Mouse (Mus musculus): ENCODE data around the gene Abca16. TPM values are rescaled to one million over a fixed set of nuclear protein-coding genes. Genes with fewer than 3 reads are reported as not detected.
A peak's percentile ranks its signal among the peaks of the same experiment; 100 is the strongest.

Abca16 gene
- not detected in 2 replicates for polyA plus RNA-seq (2012; rRNA removed)
- polyA plus RNA-seq (2014; fragmentation: Nextera tagmentation; extraction: Ambion mirVana), result not detected in 2 replicates

DNA sequence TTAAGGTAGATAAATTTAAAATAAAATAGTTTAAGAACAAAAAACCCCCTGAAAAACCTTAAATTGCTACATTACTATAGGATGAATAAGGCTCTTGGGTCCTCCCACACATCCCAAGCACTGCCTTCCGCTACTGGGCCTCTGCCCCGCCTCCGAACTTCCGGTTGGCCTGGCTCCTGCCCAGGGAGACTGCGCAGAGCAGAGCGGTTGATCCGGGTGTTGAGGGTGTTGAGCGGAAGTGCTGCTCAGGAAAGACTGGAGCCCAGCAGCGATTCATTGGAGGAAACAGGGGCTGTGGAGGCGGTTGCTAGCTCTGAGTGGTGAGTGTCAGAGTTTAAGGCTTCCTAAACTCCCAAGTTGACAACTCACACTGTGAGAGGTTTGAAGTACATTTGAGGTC is at the start of gene Abca16:
Gene Abca16, plus strand, starts transcription at position 201 of the 400 bp plus-strand sequence.
- 66% methylated on average over 10 of the region's 10 CpGs for WGBS (ENCODE audit: insufficient replicate concordance)
- TF ChIP-seq EP300 (IDR thresholded peaks at IDR 0.05; ENCODE audit: low read depth) (no peak), CTCF (IDR thresholded peaks at IDR 0.05; ENCODE audit: low read depth) (no peak)

GRCm38 (mm10) chr7:120361159-120361558 is 48.3 kb upstream of the Abca16 start:
- DNase-seq (ENCODE audit: low read depth in 3 of 3, low spot score in 3 of 3) (no peak), ATAC-seq (ENCODE audit: insufficient read depth) (no peak)
- H3K27me3 ChIP-seq (ENCODE audit: control insufficient read depth, insufficient read depth, low read length), result no peaks in the 10 kb centered on the region
- no peak for TF ChIP-seq EP300 (IDR thresholded peaks at IDR 0.05; ENCODE audit: low read depth)
- TF ChIP-seq CTCF (IDR thresholded peaks at IDR 0.05; ENCODE audit: low read depth), result peak; percentile 32
- H3K4me2 ChIP-seq (ENCODE audit: low read depth), result no peak overlapping the region
- no peaks in the 10 kb centered on the region for H3K4me1 ChIP-seq (replicated peaks; ENCODE audit: control insufficient read depth in 2 of 2, insufficient read depth in 2 of 2, low read length in 1 of 2)
- WGBS (ENCODE audit: insufficient replicate concordance), result 33% methylated on average over 13 of the region's 13 CpGs
- H3K36me3 ChIP-seq (replicated peaks; ENCODE audit: control insufficient read depth, insufficient read depth, low read depth), result no peaks in the 10 kb centered on the region
- H3K4me3 ChIP-seq (ENCODE audit: insufficient read depth in 1 of 2, low read depth in 2 of 2, low read length in 2 of 2), result no peak overlapping the region
- no peaks in the 10 kb centered on the region for H3K9me3 ChIP-seq (ENCODE audit: control insufficient read depth, low read length)
- H3K27ac ChIP-seq, result no peak overlapping the region
- H3K9ac ChIP-seq (replicated peaks), result no peak overlapping the region

More for the DNA sequence above, at the start of gene Abca16:
- ATAC-seq (ENCODE audit: insufficient read depth), result no peak
- H3K9me3 ChIP-seq (ENCODE audit: control insufficient read depth, low read length), result no peaks in the 10 kb centered on the region
- no peak within 1 kb of the TSS for H3K27ac ChIP-seq
- no peaks in the 10 kb centered on the region for H3K27me3 ChIP-seq (ENCODE audit: control insufficient read depth, insufficient read depth, low read length)
- H3K9ac ChIP-seq (replicated peaks), result no peak within 1 kb of the TSS
- no peaks in the 10 kb centered on the region for H3K36me3 ChIP-seq (replicated peaks; ENCODE audit: control insufficient read depth, insufficient read depth, low read depth)
- no peak within 1 kb of the TSS for H3K4me2 ChIP-seq (ENCODE audit: low read depth)
- DNase-seq (ENCODE audit: low read depth in 3 of 3, low spot score in 3 of 3), result no peak
- no peak within 1 kb of the TSS for H3K4me3 ChIP-seq (ENCODE audit: insufficient read depth in 1 of 2, low read depth in 2 of 2, low read length in 2 of 2)
- no peaks in the 10 kb centered on the region for H3K4me1 ChIP-seq (replicated peaks; ENCODE audit: control insufficient read depth in 2 of 2, insufficient read depth in 2 of 2, low read length in 1 of 2)

GRCm38 (mm10) chr7:120412391-120412790 is 2.9 kb downstream of the Abca16 start:
- Histone ChIP-seq H3K4me2 (ENCODE audit: low read depth) (no peak overlapping the region), H3K4me1 (replicated peaks; ENCODE audit: control insufficient read depth in 2 of 2, insufficient read depth in 2 of 2, low read length in 1 of 2) (no peaks in the 10 kb centered on the region), H3K27ac (no peak overlapping the region), H3K9ac (replicated peaks) (no peak overlapping the region), H3K27me3 (ENCODE audit: control insufficient read depth, insufficient read depth, low read length) (no peaks in the 10 kb centered on the region), H3K9me3 (ENCODE audit: control insufficient read depth, low read length) (no peaks in the 10 kb centered on the region), H3K4me3 (ENCODE audit: insufficient read depth in 1 of 2, low read depth in 2 of 2, low read length in 2 of 2) (no peak overlapping the region), H3K36me3 (replicated peaks; ENCODE audit: control insufficient read depth, insufficient read depth, low read depth) (no peaks in the 10 kb centered on the region)
- DNase-seq (ENCODE audit: low read depth in 3 of 3, low spot score in 3 of 3) (no peak), ATAC-seq (ENCODE audit: insufficient read depth) (no peak)
- TF ChIP-seq EP300 (IDR thresholded peaks at IDR 0.05; ENCODE audit: low read depth), result no peak
- TF ChIP-seq CTCF (IDR thresholded peaks at IDR 0.05; ENCODE audit: low read depth), result no peak
- 48% methylated on average over 1 of the region's 1 CpGs for WGBS (ENCODE audit: insufficient replicate concordance)

- DNase-seq (ENCODE audit: low read depth in 3 of 3, low spot score in 3 of 3) (no peak), ATAC-seq (ENCODE audit: insufficient read depth) (no peak)
- no peaks in the 10 kb centered on the region for H3K36me3 ChIP-seq (replicated peaks; ENCODE audit: control insufficient read depth, insufficient read depth, low read depth)
- no peaks in the 10 kb centered on the region for H3K9me3 ChIP-seq (ENCODE audit: control insufficient read depth, low read length)
- no peak overlapping the region for H3K9ac ChIP-seq (replicated peaks)
- H3K4me3 ChIP-seq (ENCODE audit: insufficient read depth in 1 of 2, low read depth in 2 of 2, low read length in 2 of 2), result no peak overlapping the region
- H3K4me2 ChIP-seq (ENCODE audit: low read depth), result no peak overlapping the region
- no peaks in the 10 kb centered on the region for H3K27me3 ChIP-seq (ENCODE audit: control insufficient read depth, insufficient read depth, low read length)
- H3K4me1 ChIP-seq (replicated peaks; ENCODE audit: control insufficient read depth in 2 of 2, insufficient read depth in 2 of 2, low read length in 1 of 2), result peaks cover 0 to 3% of the 10 kb centered on the region in 2 experiments; a peak in 1 of 4 replicates
- 20% methylated on average over 3 of the region's 3 CpGs for WGBS (ENCODE audit: insufficient replicate concordance)
- TF ChIP-seq CTCF (IDR thresholded peaks at IDR 0.05; ENCODE audit: low read depth), result no peak
- no peak for TF ChIP-seq EP300 (IDR thresholded peaks at IDR 0.05; ENCODE audit: low read depth)
- H3K27ac ChIP-seq, result no peak overlapping the region
Observed at GRCm38 (mm10) chr7:120426625-120427024, 17.2 kb downstream of the Abca16 start.

GRCm38 (mm10) chr7:120431464-120431863 is 22.0 kb downstream of the Abca16 start:
- Histone ChIP-seq H3K4me1 (replicated peaks; ENCODE audit: control insufficient read depth in 2 of 2, insufficient read depth in 2 of 2, low read length in 1 of 2) (peaks cover 0 to 3% of the 10 kb centered on the region in 2 experiments; a peak in 1 of 4 replicates), H3K27ac (no peak overlapping the region), H3K9ac (replicated peaks) (no peak overlapping the region), H3K27me3 (ENCODE audit: control insufficient read depth, insufficient read depth, low read length) (no peaks in the 10 kb centered on the region), H3K36me3 (replicated peaks; ENCODE audit: control insufficient read depth, insufficient read depth, low read depth) (no peaks in the 10 kb centered on the region), H3K4me2 (ENCODE audit: low read depth) (no peak overlapping the region), H3K4me3 (ENCODE audit: insufficient read depth in 1 of 2, low read depth in 2 of 2, low read length in 2 of 2) (no peak overlapping the region), H3K9me3 (ENCODE audit: control insufficient read depth, low read length) (no peaks in the 10 kb centered on the region)
- peak; percentile 83 for ATAC-seq (ENCODE audit: insufficient read depth)
- TF ChIP-seq CTCF (IDR thresholded peaks at IDR 0.05; ENCODE audit: low read depth), result no peak
- peak; percentile 60 for TF ChIP-seq EP300 (IDR thresholded peaks at IDR 0.05; ENCODE audit: low read depth)
- DNase-seq (ENCODE audit: low read depth in 3 of 3, low spot score in 3 of 3), result peak; percentile 0 to 26 (median 3)

All from liver, embryonic 14.5 days (tissue).